Comparison of ENCODE assay signal across 11 mouse cellular contexts in genomic region chr2:93287348-93287747, GRCm38 (mm10). TPM values are rescaled to one million over a fixed set of nuclear protein-coding genes. Genes with fewer than 3 reads are reported as not detected.
DNase-seq lines count a peak whose midpoint lies in the region; ATAC-seq lines count a peak whose summit lies in the region.
"Had no signal": no experiment of that assay in that cellular context is flagged by ENCODE, and none has a peak within 500 bp of the region (broad histone marks: within the 10 kb centered on the region; RNA-seq: fewer than 3 reads in every experiment).

No protein-coding gene starts in this region.

- no peak for ATAC-seq in heart, embryonic 12.5 days (ENCODE audit: insufficient number of reproducible peaks, low FRiP score)
- peak; percentile 75 for ATAC-seq in common myeloid progenitor, adult 5-6 weeks (replicated peaks; ENCODE audit: low read depth, poor library complexity, severe bottlenecking)
- peak; percentile 57 for ATAC-seq in midbrain, embryonic 15.5 days (replicated peaks)
- ATAC-seq in intestine, embryonic 15.5 days = no peak
- ATAC-seq: activated CD4-positive, CD25-positive, alpha-beta regulatory T cell, adult 4 months had no signal

- no peaks in the 10 kb centered on the region for H3K9me3 ChIP-seq in heart, embryonic 12.5 days (replicated peaks)
- no peaks in the 10 kb centered on the region for H3K9me3 ChIP-seq in hindbrain, embryonic 10.5 days
- no peaks in the 10 kb centered on the region for H3K9me3 ChIP-seq in midbrain, embryonic 15.5 days
- no peaks in the 10 kb centered on the region for H3K9me3 ChIP-seq in intestine, embryonic 15.5 days
- H3K9me3 ChIP-seq: embryonic facial prominence, embryonic 15.5 days; liver, embryonic 15.5 days had no signal

- peaks cover 97% of the 10 kb centered on the region for H3K4me1 ChIP-seq in heart, embryonic 12.5 days (replicated peaks)
- H3K4me1 ChIP-seq in hindbrain, embryonic 10.5 days (replicated peaks) = peaks cover 100% of the 10 kb centered on the region
- peaks cover 88% of the 10 kb centered on the region for H3K4me1 ChIP-seq in midbrain, embryonic 15.5 days
- H3K4me1 ChIP-seq in intestine, embryonic 15.5 days (replicated peaks) = peaks cover 58% of the 10 kb centered on the region
- H3K4me1 ChIP-seq: liver, embryonic 15.5 days had no signal

- H3K27me3 ChIP-seq in heart, embryonic 12.5 days (replicated peaks) = no peaks in the 10 kb centered on the region
- H3K27me3 ChIP-seq in hindbrain, embryonic 10.5 days (ENCODE audit: insufficient read depth, poor library complexity, severe bottlenecking) = no peaks in the 10 kb centered on the region
- H3K27me3 ChIP-seq in midbrain, embryonic 15.5 days (replicated peaks) = no peaks in the 10 kb centered on the region
- no peaks in the 10 kb centered on the region for H3K27me3 ChIP-seq in intestine, embryonic 15.5 days (replicated peaks)
- H3K27me3 ChIP-seq: embryonic facial prominence, embryonic 15.5 days; liver, embryonic 15.5 days had no signal

- peaks cover under 1% of the 10 kb centered on the region for H3K36me3 ChIP-seq in heart, embryonic 12.5 days
- peaks cover 2% of the 10 kb centered on the region; the same call in 1 of the 2 replicates for H3K36me3 ChIP-seq in hindbrain, embryonic 10.5 days
- H3K36me3 ChIP-seq in midbrain, embryonic 15.5 days (replicated peaks) = no peaks in the 10 kb centered on the region
- no peaks in the 10 kb centered on the region for H3K36me3 ChIP-seq in intestine, embryonic 15.5 days
- H3K36me3 ChIP-seq: embryonic facial prominence, embryonic 15.5 days; liver, embryonic 15.5 days had no signal

- no peak overlapping the region for H3K9ac ChIP-seq in heart, embryonic 12.5 days
- no peak overlapping the region for H3K9ac ChIP-seq in midbrain, embryonic 15.5 days
- no peak overlapping the region for H3K9ac ChIP-seq in intestine, embryonic 15.5 days
- H3K9ac ChIP-seq: embryonic facial prominence, embryonic 15.5 days; liver, embryonic 15.5 days had no signal

- 43% methylated on average over 4 of the region's 4 CpGs for WGBS in heart, embryonic 12.5 days
- 31% methylated on average over 4 of the region's 4 CpGs for WGBS in hindbrain, embryonic 10.5 days
- 9% methylated on average over 4 of the region's 4 CpGs for WGBS in midbrain, embryonic 15.5 days
- WGBS in intestine, embryonic 15.5 days = 52% methylated on average over 4 of the region's 4 CpGs

- DNase-seq in heart, adult 9 months (ENCODE audit: low spot score in 2 of 2) = no peak
- DNase-seq in hindbrain, embryonic 10.5 days (ENCODE audit: low spot score) = peak; percentile 30
- no peak for DNase-seq in adrenal gland, adult 8-10 months
- no peak for DNase-seq in natural killer cell, adult 2 months (ENCODE audit: low spot score in 2 of 2)

- H3K4me2 ChIP-seq in heart, embryonic 12.5 days = no peak overlapping the region
- H3K4me2 ChIP-seq in midbrain, embryonic 15.5 days = peak overlapping the region; percentile 29
- no peak overlapping the region for H3K4me2 ChIP-seq in intestine, embryonic 15.5 days (replicated peaks)
- H3K4me2 ChIP-seq: embryonic facial prominence, embryonic 15.5 days; liver, embryonic 15.5 days had no signal

- H3K27ac ChIP-seq in heart, embryonic 12.5 days (ENCODE audit: poor library complexity, severe bottlenecking) = peak overlapping the region; percentile 35; the same call in 1 of the 2 replicates
- H3K27ac ChIP-seq in hindbrain, embryonic 10.5 days = peak overlapping the region; percentile 92
- H3K27ac ChIP-seq in midbrain, embryonic 15.5 days = peak overlapping the region; percentile 92
- H3K27ac ChIP-seq in intestine, embryonic 15.5 days = no peak overlapping the region; the same call in 1 of the 2 replicates
- H3K27ac ChIP-seq: embryonic facial prominence, embryonic 15.5 days; liver, embryonic 15.5 days had no signal

- no peak overlapping the region for H3K4me3 ChIP-seq in heart, embryonic 12.5 days
- H3K4me3 ChIP-seq in hindbrain, embryonic 10.5 days = no peak overlapping the region
- no peak overlapping the region for H3K4me3 ChIP-seq in midbrain, embryonic 15.5 days
- H3K4me3 ChIP-seq in intestine, embryonic 15.5 days (replicated peaks) = no peak overlapping the region
- H3K4me3 ChIP-seq: embryonic facial prominence, embryonic 15.5 days; liver, embryonic 15.5 days had no signal

RNA-seq across cellular contexts. Expression of gene Tspan18, which starts 47.0 kb away (rescaled TPM):
- polyA plus RNA-seq in heart, embryonic 12.5 days (2016; fragmentation: Nextera tagmentation; extraction: Ambion mirVana) = 58.5 and 63.8 TPM in 2 replicates
- 0.24 and 1.1 TPM in 2 replicates for total RNA-seq in common myeloid progenitor, adult 5-6 weeks (2017)
- polyA plus RNA-seq in hindbrain, embryonic 10.5 days (2016; fragmentation: Nextera tagmentation; extraction: Ambion mirVana) = 48.6 and 55.1 TPM in 2 replicates
- polyA plus RNA-seq in midbrain, embryonic 15.5 days (2015; fragmentation: Nextera tagmentation; extraction: Ambion mirVana) = 20.1 and 22.6 TPM in 2 replicates
- total RNA-seq in adrenal gland, adult 8-10 months (2022) = 10 to 100 TPM; 39.5 to 48.5 (median 45.8) TPM
- polyA plus RNA-seq in intestine, embryonic 15.5 days (2015; fragmentation: Nextera tagmentation; extraction: Ambion mirVana) = 21.4 and 23.0 TPM in 2 replicates

Comparison
In these comparisons a context has a peak if more than half of its experiments do, and no peak if none do; other contexts are left out.
1. ATAC-seq: peak in common myeloid progenitor, adult 5-6 weeks (single experiment) and midbrain, embryonic 15.5 days (single experiment); none in heart, embryonic 12.5 days (single experiment) and intestine, embryonic 15.5 days (single experiment).